22 mouse cellular contexts compared by ENCODE assay signal in genomic region chr3:89408448-89408847, GRCm38 (mm10). TPM values are rescaled to one million over a fixed set of nuclear protein-coding genes. Genes with fewer than 3 reads are reported as not detected.
DNase-seq lines count a peak whose midpoint lies in the region; ATAC-seq and TF ChIP-seq lines count a peak whose summit lies in the region.
"Had no signal": no experiment of that assay in that cellular context is flagged by ENCODE, and none has a peak within 500 bp of the region (broad histone marks: within the 10 kb centered on the region; RNA-seq: fewer than 3 reads in every experiment).

No protein-coding gene starts in this region.

- DNase-seq in heart, adult 11 months: peak; percentile 89
- DNase-seq in heart, postnatal 36 days: no peak
- DNase-seq in hindbrain, postnatal 0 days (ENCODE audit: low spot score): no peak
- DNase-seq in ZHBTc4 (ENCODE audit: low read depth, low spot score): peak; percentile 64
- DNase-seq in embryonic facial prominence, embryonic 10.5 days (ENCODE audit: low spot score): no peak
- DNase-seq in cerebellum, postnatal 36 days: no peak
- DNase-seq: adrenal gland, adult 8-10 months; adrenal gland, postnatal 36 days; cerebellum, adult 11 months; cerebellum, adult 9-10 months; gastrocnemius, postnatal 10 days; kidney, adult 8-10 months had no signal

- WGBS in hindbrain, postnatal 0 days: 69% methylated on average over 16 of the region's 16 CpGs
- 62% methylated on average over 16 of the region's 16 CpGs for WGBS in hindbrain, embryonic 12.5 days
- 63% methylated on average over 16 of the region's 16 CpGs for WGBS in embryonic facial prominence, embryonic 10.5 days

- H3K27ac ChIP-seq in hindbrain, postnatal 0 days: no peak overlapping the region
- no peak overlapping the region for H3K27ac ChIP-seq in hindbrain, embryonic 12.5 days
- no peak overlapping the region for H3K27ac ChIP-seq in embryonic facial prominence, embryonic 10.5 days (replicated peaks)
- H3K27ac ChIP-seq: forebrain, embryonic 15.5 days; heart, embryonic 13.5 days; hindbrain, embryonic 14.5 days had no signal

- H3K9ac ChIP-seq in hindbrain, postnatal 0 days (replicated peaks; ENCODE audit: low read length): no peak overlapping the region
- no peak overlapping the region for H3K9ac ChIP-seq in hindbrain, embryonic 12.5 days
- H3K9ac ChIP-seq: forebrain, embryonic 15.5 days; heart, embryonic 13.5 days; hindbrain, embryonic 14.5 days had no signal

- H3K9me3 ChIP-seq in hindbrain, postnatal 0 days (ENCODE audit: low read length): no peaks in the 10 kb centered on the region
- no peaks in the 10 kb centered on the region for H3K9me3 ChIP-seq in hindbrain, embryonic 12.5 days (replicated peaks)
- H3K9me3 ChIP-seq in embryonic facial prominence, embryonic 10.5 days: no peaks in the 10 kb centered on the region
- H3K9me3 ChIP-seq: forebrain, embryonic 15.5 days; heart, embryonic 13.5 days had no signal

- no peaks in the 10 kb centered on the region for H3K27me3 ChIP-seq in hindbrain, postnatal 0 days (ENCODE audit: insufficient read depth, low read length)
- H3K27me3 ChIP-seq in hindbrain, embryonic 12.5 days: no peaks in the 10 kb centered on the region
- H3K27me3 ChIP-seq in embryonic facial prominence, embryonic 10.5 days (replicated peaks; ENCODE audit: low read depth, poor library complexity, severe bottlenecking): no peaks in the 10 kb centered on the region
- H3K27me3 ChIP-seq: CH12.LX; forebrain, embryonic 15.5 days; heart, embryonic 13.5 days; Patski had no signal

- H3K4me3 ChIP-seq in hindbrain, postnatal 0 days (ENCODE audit: low read length): no peak overlapping the region
- H3K4me3 ChIP-seq in hindbrain, embryonic 12.5 days: no peak overlapping the region
- no peak overlapping the region for H3K4me3 ChIP-seq in embryonic facial prominence, embryonic 10.5 days
- H3K4me3 ChIP-seq: forebrain, embryonic 15.5 days; heart, embryonic 13.5 days had no signal

- intact Hi-C loops in heart, postnatal 36 days (cut with DNase I): no loop called here

- peaks cover 14% of the 10 kb centered on the region for H3K36me3 ChIP-seq in hindbrain, postnatal 0 days (ENCODE audit: insufficient read depth, low read length)
- peaks cover 16% of the 10 kb centered on the region for H3K36me3 ChIP-seq in hindbrain, embryonic 12.5 days
- peaks cover 47% of the 10 kb centered on the region for H3K36me3 ChIP-seq in embryonic facial prominence, embryonic 10.5 days (replicated peaks)

- H3K4me2 ChIP-seq in hindbrain, postnatal 0 days (ENCODE audit: low read depth, low read length): no peak overlapping the region
- no peak overlapping the region for H3K4me2 ChIP-seq in hindbrain, embryonic 12.5 days (replicated peaks)
- H3K4me2 ChIP-seq: forebrain, embryonic 15.5 days; heart, embryonic 13.5 days; hindbrain, embryonic 14.5 days had no signal

- TF ChIP-seq CTCF in hindbrain, postnatal 0 days (IDR thresholded peaks at IDR 0.05; ENCODE audit: low read depth): 0 out of 2 replicates have a peak, but pooled peaks have one; percentile 4

- no peak for ATAC-seq in hindbrain, postnatal 0 days
- ATAC-seq in hindbrain, embryonic 12.5 days (ENCODE audit: low FRiP score): no peak
- ATAC-seq: forebrain, embryonic 15.5 days; intestine, postnatal 0 days; Patski had no signal

- H3K4me1 ChIP-seq in hindbrain, postnatal 0 days (ENCODE audit: insufficient read depth, low read length): 0 out of 2 replicates have a peak, but pooled peaks cover 4% of the 10 kb centered on the region
- H3K4me1 ChIP-seq in hindbrain, embryonic 12.5 days: peaks cover 15% of the 10 kb centered on the region
- H3K4me1 ChIP-seq in embryonic facial prominence, embryonic 10.5 days: peaks cover 9% of the 10 kb centered on the region

RNA-seq across cellular contexts. Expression of gene Flad1, which starts 3.2 kb away (rescaled TPM):
- 10 to 100 TPM; 44.0 to 55.1 TPM for total RNA-seq in heart, postnatal 36 days (2021)
- total RNA-seq in hindbrain, postnatal 0 days (2014; rRNA removed): 32.1 and 40.7 TPM in 2 replicates
- 23.8 and 26.8 TPM in 2 replicates for polyA plus RNA-seq in hindbrain, postnatal 0 days (2015; fragmentation: Nextera tagmentation; extraction: Ambion mirVana)
- 36.1 and 36.9 TPM in 2 replicates for polyA plus RNA-seq in hindbrain, embryonic 12.5 days (2016; fragmentation: Nextera tagmentation; extraction: Ambion mirVana)
- 25.3 and 28.2 TPM in 2 replicates for polyA plus RNA-seq in embryonic facial prominence, embryonic 10.5 days (2016; fragmentation: Nextera tagmentation; extraction: Ambion mirVana)

RNA-seq across cellular contexts. Expression of gene Lenep, which starts 5.9 kb away (rescaled TPM):
- total RNA-seq in heart, postnatal 36 days (2021): under 1 TPM; 0.24 to 0.72 TPM
- not detected in 2 replicates for total RNA-seq in hindbrain, postnatal 0 days (2014; rRNA removed)
- not detected in 2 replicates for polyA plus RNA-seq in hindbrain, postnatal 0 days (2015; fragmentation: Nextera tagmentation; extraction: Ambion mirVana)
- polyA plus RNA-seq in hindbrain, embryonic 12.5 days (2016; fragmentation: Nextera tagmentation; extraction: Ambion mirVana): 1.0 and 1.5 TPM in 2 replicates
- polyA plus RNA-seq in embryonic facial prominence, embryonic 10.5 days (2016; fragmentation: Nextera tagmentation; extraction: Ambion mirVana): 0.74 TPM in 1 of 2 replicates, not detected in the other
- total RNA-seq: CH12.LX had no signal
- polyA plus RNA-seq: embryonic facial prominence, embryonic 14.5 days; gonadal fat pad, adult 2 months; heart, embryonic 13.5 days; heart, postnatal 0 days; hindbrain, embryonic 14.5 days; intestine, postnatal 0 days; Patski had no signal

RNA-seq across cellular contexts. Expression of gene Cks1b, which starts 9.7 kb away (rescaled TPM):
- total RNA-seq in heart, postnatal 36 days (2021): 1 to 10 TPM; 5.1 to 5.4 TPM
- total RNA-seq in hindbrain, postnatal 0 days (2014; rRNA removed): 43.6 and 45.6 TPM in 2 replicates
- polyA plus RNA-seq in hindbrain, postnatal 0 days (2015; fragmentation: Nextera tagmentation; extraction: Ambion mirVana): 103 and 107 TPM in 2 replicates
- polyA plus RNA-seq in hindbrain, embryonic 12.5 days (2016; fragmentation: Nextera tagmentation; extraction: Ambion mirVana): 249 and 274 TPM in 2 replicates
- 786 and 805 TPM in 2 replicates for polyA plus RNA-seq in embryonic facial prominence, embryonic 10.5 days (2016; fragmentation: Nextera tagmentation; extraction: Ambion mirVana)

RNA-seq across cellular contexts. Expression of gene Shc1, which starts 9.8 kb away (rescaled TPM):
- 10 to 100 TPM; 34.1 to 36.6 TPM for total RNA-seq in heart, postnatal 36 days (2021)
- 29.6 and 33.4 TPM in 2 replicates for total RNA-seq in hindbrain, postnatal 0 days (2014; rRNA removed)
- polyA plus RNA-seq in hindbrain, postnatal 0 days (2015; fragmentation: Nextera tagmentation; extraction: Ambion mirVana): 12.8 and 13.9 TPM in 2 replicates
- 54.8 and 61.2 TPM in 2 replicates for polyA plus RNA-seq in hindbrain, embryonic 12.5 days (2016; fragmentation: Nextera tagmentation; extraction: Ambion mirVana)
- polyA plus RNA-seq in embryonic facial prominence, embryonic 10.5 days (2016; fragmentation: Nextera tagmentation; extraction: Ambion mirVana): 82.0 and 82.1 TPM in 2 replicates

RNA-seq across cellular contexts. Expression of gene Zbtb7b, which starts 13.9 kb away (rescaled TPM):
- total RNA-seq in heart, postnatal 36 days (2021): 10 to 100 TPM; 20.8 to 23.5 TPM
- total RNA-seq in hindbrain, postnatal 0 days (2014; rRNA removed): 3.7 and 5.4 TPM in 2 replicates
- polyA plus RNA-seq in hindbrain, postnatal 0 days (2015; fragmentation: Nextera tagmentation; extraction: Ambion mirVana): 0.73 and 0.82 TPM in 2 replicates
- 0.74 and 0.80 TPM in 2 replicates for polyA plus RNA-seq in hindbrain, embryonic 12.5 days (2016; fragmentation: Nextera tagmentation; extraction: Ambion mirVana)
- polyA plus RNA-seq in embryonic facial prominence, embryonic 10.5 days (2016; fragmentation: Nextera tagmentation; extraction: Ambion mirVana): 0.98 and 1.2 TPM in 2 replicates

Comparison
In these comparisons a context has a peak if more than half of its experiments do, and no peak if none do; other contexts are left out.
1. DNase-seq: peak in heart, adult 11 months (single experiment) and ZHBTc4 (single experiment); none in heart, postnatal 36 days (0 of 2), hindbrain, postnatal 0 days (single experiment), embryonic facial prominence, embryonic 10.5 days (single experiment) and cerebellum, postnatal 36 days (0 of 2).